Mouse (Mus musculus) urinary bladder, postnatal 36 days (tissue): ENCODE data around the gene Cyp2f2.

ENCODE experiments used
- DNase-seq, 2 experiments: peaks; one replicate each; pipeline ENCODE4 v3.0.0; 2022; ENCODE audit warnings: low spot score in 2 of 2, mixed read lengths in 1 of 2

Gene Cyp2f2

DNA sequence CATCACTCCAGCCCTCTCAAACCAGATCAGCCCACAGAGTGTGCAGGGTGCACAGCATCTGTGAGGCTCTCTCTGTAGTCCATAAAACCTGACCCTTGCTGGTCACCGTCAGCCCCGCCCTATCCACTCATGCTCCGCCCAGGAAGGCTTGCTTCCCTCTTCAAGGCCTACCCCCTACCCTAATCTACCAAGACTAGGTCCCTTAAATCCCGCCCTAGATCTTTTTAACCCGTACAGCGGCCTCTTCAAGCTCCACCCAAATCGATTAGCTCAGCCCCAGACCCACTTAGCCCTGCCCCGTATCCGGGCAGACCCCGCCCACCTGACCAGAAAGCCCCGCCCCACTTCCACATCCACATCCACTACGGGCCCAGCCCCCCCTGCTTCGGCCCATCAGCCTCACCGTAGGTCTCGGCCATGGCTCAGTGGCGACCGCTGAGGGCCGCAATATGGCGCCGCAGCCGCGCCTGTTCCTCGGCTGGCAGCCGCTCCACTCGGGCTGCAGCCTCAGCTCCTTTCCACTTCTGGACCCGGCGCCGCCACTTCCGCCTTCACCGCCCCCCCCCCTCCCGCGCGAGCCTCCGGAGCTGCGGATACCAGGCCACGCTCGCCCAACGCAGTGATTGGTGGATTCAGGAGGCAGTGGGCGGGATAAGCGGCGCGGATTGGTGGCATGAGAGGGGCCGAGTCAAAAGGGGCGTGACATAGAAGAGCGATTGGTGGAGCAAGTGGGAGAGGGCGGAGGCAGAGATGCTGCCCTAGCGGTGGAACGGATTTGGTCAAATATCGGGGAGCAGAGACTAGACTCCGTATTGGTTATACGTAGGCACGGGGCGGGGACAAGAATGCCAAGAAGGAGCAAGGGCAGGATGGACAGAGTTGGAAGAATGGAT, 58.9 kb downstream of the Cyp2f2 start, which contains the start of gene Rab4b:
TSS of gene Rab4b (minus strand) at position 573 of the 893 bp plus-strand sequence.
- peak; percentile 98 to 99 for DNase-seq

DNA sequence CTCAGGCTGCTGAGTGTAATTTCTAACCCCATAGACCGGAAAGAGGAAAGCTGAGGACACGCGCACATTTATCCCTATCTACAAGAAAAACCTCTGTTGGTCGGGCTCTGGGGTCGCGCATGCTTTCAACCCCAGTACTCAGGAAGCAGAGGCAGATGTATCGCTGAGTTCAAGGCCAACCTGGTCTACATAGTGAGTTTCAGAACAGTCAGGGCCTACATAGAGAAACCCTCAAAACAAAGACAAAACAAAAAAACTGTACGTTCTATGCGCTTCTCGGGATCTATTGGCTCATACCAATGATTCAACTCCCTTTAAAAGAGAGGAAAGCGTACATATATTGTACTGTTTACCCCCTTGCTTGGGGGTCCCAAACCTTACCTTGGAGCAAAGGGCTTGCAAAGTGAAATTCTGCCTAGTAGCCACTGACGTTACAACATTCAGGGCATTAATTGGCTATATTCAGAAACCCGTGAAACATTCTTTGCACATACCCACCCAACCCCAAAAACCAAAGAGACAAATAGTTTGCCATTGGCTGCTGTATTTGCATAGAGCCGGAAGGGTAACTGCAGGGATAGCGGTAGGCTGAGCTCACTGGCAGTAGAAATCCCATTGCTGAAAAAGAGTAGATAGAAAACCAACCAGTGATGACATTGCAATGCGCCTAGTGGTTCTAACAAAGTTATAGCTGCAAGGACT, 59.7 kb downstream of the Cyp2f2 start:
- no peak for DNase-seq

DNA sequence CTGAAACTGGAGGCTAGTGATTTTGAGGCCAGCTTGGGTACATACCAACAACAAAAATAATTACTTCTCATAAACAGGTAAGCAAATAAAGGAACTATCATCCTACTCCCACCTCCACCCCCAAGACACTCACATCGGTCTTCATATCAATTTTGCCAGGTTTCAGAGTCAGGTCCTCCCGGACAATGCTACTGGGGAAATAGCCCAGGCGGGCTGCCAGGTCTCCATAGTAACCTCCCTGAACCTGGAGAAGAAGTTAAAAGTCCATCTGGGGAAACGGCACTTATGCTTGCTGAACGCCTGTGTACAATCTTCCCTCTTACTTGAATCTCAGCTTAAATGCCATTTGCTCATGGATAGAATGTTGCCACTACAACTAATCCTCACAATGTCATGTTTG, 60.3 kb downstream of the Cyp2f2 start:
- no peak for DNase-seq

DNA sequence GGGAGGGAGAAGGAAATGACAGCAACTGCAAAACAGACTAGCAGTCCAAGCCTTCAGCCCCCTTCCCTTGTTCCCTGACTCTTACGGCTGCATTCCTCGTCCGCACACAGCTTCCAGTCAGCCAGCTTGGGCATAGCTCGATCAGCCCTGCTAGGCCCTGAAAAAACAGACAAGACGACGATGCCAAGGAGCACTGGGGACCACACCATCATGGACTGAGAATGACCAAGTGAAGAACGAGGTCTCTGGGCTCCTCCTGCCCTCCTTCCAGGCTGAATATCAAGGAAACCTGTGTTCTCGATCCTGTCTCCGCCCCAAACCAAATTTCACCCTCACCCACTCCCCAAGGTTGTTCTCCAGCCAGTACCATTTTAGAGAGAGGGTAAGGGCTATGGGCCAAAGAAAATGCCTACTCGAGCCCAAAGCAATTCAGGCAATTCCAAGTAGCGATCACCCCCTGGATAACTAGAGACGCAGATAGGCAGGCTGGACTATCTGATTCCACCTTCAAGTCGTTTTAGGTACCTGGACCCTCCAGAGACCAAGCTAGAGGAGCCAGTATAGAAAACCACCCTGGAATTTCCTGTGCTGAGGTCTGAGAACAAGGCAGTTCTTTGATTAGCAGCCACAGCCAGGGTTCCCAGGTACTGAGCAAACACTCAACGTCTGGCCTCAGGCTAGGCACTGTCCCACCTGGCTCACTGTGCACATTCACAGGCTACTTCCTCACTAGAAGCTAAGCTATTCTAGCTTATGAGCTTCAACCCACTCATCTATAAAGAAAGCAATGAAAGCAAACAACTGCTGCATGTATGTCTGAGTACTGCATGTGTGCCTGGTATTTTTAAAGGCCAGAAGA, 61.4 kb downstream of the Cyp2f2 start, which contains the start of the genes Gm21983 and Mia:
TSS of gene Gm21983 (minus strand) at position 250 of the 859 bp plus-strand sequence.
TSS of gene Mia (minus strand) at position 321 of the 859 bp plus-strand sequence.
- no peak for DNase-seq

DNA sequence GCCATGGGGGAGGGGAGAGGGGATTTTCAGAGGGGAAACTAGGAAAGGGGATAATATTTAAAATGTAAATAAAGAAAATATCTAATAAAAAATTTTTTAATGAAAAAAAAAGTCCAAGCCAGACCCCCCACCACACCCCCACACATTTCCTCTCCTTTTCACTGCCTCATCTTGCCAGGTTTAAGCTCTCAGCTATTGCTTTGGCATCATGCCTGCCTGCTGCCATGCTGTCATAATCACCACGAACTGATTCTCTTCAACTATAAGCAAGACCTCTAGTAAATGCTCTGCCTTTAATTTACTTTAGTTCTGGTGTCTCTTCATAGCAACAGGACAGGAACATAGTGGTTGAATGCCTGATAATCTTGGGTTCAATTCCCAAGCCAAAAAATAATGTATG, 62.8 kb downstream of the Cyp2f2 start:
- DNase-seq = no peak
